Mouse (Mus musculus): ENCODE measurements around the gene Acot8. TPM values are rescaled to one million over a fixed set of nuclear protein-coding genes. Genes with fewer than 3 reads are reported as not detected.
A peak's percentile ranks its signal among the peaks of the same experiment; 100 is the strongest.

The Acot8 gene
- total and polyA plus RNA-seq, 3 experiments: 30.9 to 40.3 TPM; not detected in 1

DNA sequence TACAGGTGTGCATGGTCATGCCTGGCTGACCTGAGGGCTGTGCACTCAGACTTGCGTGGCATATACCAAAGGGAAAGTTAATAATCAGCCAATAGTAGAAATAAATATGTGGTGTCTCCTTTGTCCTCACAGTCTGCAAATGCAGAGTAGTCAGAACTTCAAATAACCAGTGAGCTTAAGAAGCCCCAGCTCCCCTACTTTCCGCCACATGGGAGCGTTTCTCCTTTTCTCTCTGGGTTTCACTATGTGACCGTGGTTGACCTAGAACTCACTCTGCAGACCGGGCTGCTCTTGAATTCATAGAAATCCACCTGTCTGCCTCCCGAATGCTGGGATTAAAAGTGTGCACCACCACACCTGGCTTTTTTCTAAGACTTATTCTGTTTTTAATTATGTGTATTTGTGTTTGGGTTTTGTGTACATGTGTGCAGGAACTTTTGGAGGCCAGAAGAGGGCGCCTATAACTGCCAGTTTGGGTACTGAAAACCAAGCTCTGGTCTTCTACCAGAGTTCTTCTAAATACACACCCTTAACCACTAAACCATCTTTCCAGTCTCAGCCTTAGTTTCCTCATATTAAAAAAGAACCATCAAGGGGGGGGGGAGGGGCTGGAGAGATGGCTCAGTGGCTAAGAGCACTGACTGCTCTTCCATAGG, 20.6 kb downstream of the Acot8 start:
- no peak overlapping the region for H3K27ac ChIP-seq (ENCODE audit: control insufficient read depth, low read depth, low read length)
- peak; percentile 82 for DNase-seq (ENCODE audit: low read depth, low spot score)
- TF ChIP-seq MAZ (IDR thresholded peaks at IDR 0.05; ENCODE audit: low read depth, low read length): no peak
- TF ChIP-seq RCOR1 (IDR thresholded peaks at IDR 0.05; ENCODE audit: low read depth, low read length): no peak
- no peak for TF ChIP-seq NELFE (IDR thresholded peaks at IDR 0.05; ENCODE audit: low read depth, low read length)
- no peak for TF ChIP-seq MAFK (IDR thresholded peaks at IDR 0.05; ENCODE audit: borderline replicate concordance, low read depth, low read length)
- TF ChIP-seq BHLHE40 (IDR thresholded peaks at IDR 0.05; ENCODE audit: borderline replicate concordance, low read depth, low read length): peak; percentile 21; the same call in 1 of the 2 replicates
- peak; percentile 45; the same call in 1 of the 2 replicates for TF ChIP-seq HCFC1 (IDR thresholded peaks at IDR 0.05; ENCODE audit: low read depth, low read length)
- TF ChIP-seq NRF1 (IDR thresholded peaks at IDR 0.05; ENCODE audit: insufficient read depth, low read depth, low read length, poor library complexity, severe bottlenecking): no peak
- TF ChIP-seq TBP (IDR thresholded peaks at IDR 0.05; ENCODE audit: low read depth, low read length): no peak
- no peak for TF ChIP-seq KAT2A (conservative IDR thresholded peaks at IDR 0.05; ENCODE audit: low read depth, low read length)
- TF ChIP-seq ETS1 (IDR thresholded peaks at IDR 0.05; ENCODE audit: low read depth, low read length): 0 out of 2 replicates have a peak, but pooled peaks have one; percentile 6
- peak; percentile 44; the same call in 1 of the 2 replicates for TF ChIP-seq JUND (IDR thresholded peaks at IDR 0.05; ENCODE audit: low read depth, low read length)
- TF ChIP-seq ZMIZ1 (IDR thresholded peaks at IDR 0.05; ENCODE audit: low read depth, low read length): no peak
- no peak for TF ChIP-seq EP300 (IDR thresholded peaks at IDR 0.05; ENCODE audit: low read depth in 1 of 2, low read length in 2 of 2)
- no peak for TF ChIP-seq POLR2AphosphoS2 (IDR thresholded peaks at IDR 0.05; ENCODE audit: low read length)
- no peak for TF ChIP-seq E2F4 (IDR thresholded peaks at IDR 0.05; ENCODE audit: borderline replicate concordance, low read depth, low read length)
- TF ChIP-seq CHD1 (IDR thresholded peaks at IDR 0.05; ENCODE audit: low read depth, low read length): no peak
- no peak for TF ChIP-seq USF2 (IDR thresholded peaks at IDR 0.05; ENCODE audit: borderline replicate concordance in 1 of 2, insufficient read depth in 1 of 2, low read depth in 1 of 2, low read length in 2 of 2)
- no peak for TF ChIP-seq TCF12 (IDR thresholded peaks at IDR 0.05; ENCODE audit: low read depth, low read length)
- TF ChIP-seq MYC (IDR thresholded peaks at IDR 0.05; ENCODE audit: low read depth, low read length): peak; percentile 51; the same call in 1 of the 2 replicates
- TF ChIP-seq RAD21 (IDR thresholded peaks at IDR 0.05; ENCODE audit: low read depth, low read length): peak; percentile 53
- no peak for TF ChIP-seq MEF2A (IDR thresholded peaks at IDR 0.05; ENCODE audit: extremely low read depth, insufficient replicate concordance, low read depth, low read length, poor library complexity, severe bottlenecking)
- TF ChIP-seq MXI1 (IDR thresholded peaks at IDR 0.05; ENCODE audit: low read depth, low read length): 0 out of 2 replicates have a peak, but pooled peaks have one; percentile 31
- no peak for TF ChIP-seq UBTF (IDR thresholded peaks at IDR 0.05; ENCODE audit: borderline replicate concordance, insufficient read depth, low read depth, low read length)
- TF ChIP-seq SMC3 (IDR thresholded peaks at IDR 0.05; ENCODE audit: low read depth, low read length): peak; percentile 59
- TF ChIP-seq ZNF384 (IDR thresholded peaks at IDR 0.05; ENCODE audit: low read depth, low read length): no peak
- TF ChIP-seq CTCF (IDR thresholded peaks at IDR 0.05 in 2 of 3, conservative IDR thresholded peaks at IDR 0.05 in 1 of 3; ENCODE audit: control insufficient read depth in 1 of 3, insufficient read depth in 1 of 3, low read depth in 2 of 3, low read length in 3 of 3, poor library complexity in 1 of 3, severe bottlenecking in 1 of 3): peak; percentile 45 to 71 (median 55)
- TF ChIP-seq POLR2AphosphoS5 (IDR thresholded peaks at IDR 0.05; ENCODE audit: borderline replicate concordance, low read depth, low read length): no peak
- TF ChIP-seq POLR2A (IDR thresholded peaks at IDR 0.05; ENCODE audit: control insufficient read depth in 1 of 2, insufficient read depth in 1 of 2, low read depth in 1 of 2, low read length in 2 of 2, poor library complexity in 1 of 2): no peak
- no peak for TF ChIP-seq GABPA (IDR thresholded peaks at IDR 0.05; ENCODE audit: low read depth, low read length)
- no peak for TF ChIP-seq GATA1 (IDR thresholded peaks at IDR 0.05; ENCODE audit: low read depth, low read length)
- no peak for TF ChIP-seq MAX (IDR thresholded peaks at IDR 0.05; ENCODE audit: low read length)
- no peak for TF ChIP-seq ZKSCAN1 (IDR thresholded peaks at IDR 0.05; ENCODE audit: low read depth, low read length)
- TF ChIP-seq USF1 (IDR thresholded peaks at IDR 0.05; ENCODE audit: low read depth, low read length): no peak
- no peak for TF ChIP-seq ELF1 (IDR thresholded peaks at IDR 0.05; ENCODE audit: low read depth, low read length)
- TF ChIP-seq CHD2 (IDR thresholded peaks at IDR 0.05; ENCODE audit: low read length): no peak
- no peak for TF ChIP-seq MYB (IDR thresholded peaks at IDR 0.05; ENCODE audit: low read depth, low read length)

More for the DNA sequence above, 20.6 kb downstream of the Acot8 start:
- H3K4me1 ChIP-seq (ENCODE audit: control insufficient read depth in 1 of 2, insufficient read depth in 2 of 2, low read length in 2 of 2): peaks cover 3 to 9% of the 10 kb centered on the region in 2 experiments; a peak in 3 of 4 replicates
- H3K9ac ChIP-seq (ENCODE audit: control insufficient read depth, low read depth, low read length, poor library complexity, severe bottlenecking): no peak overlapping the region
- H3K36me3 ChIP-seq (ENCODE audit: control insufficient read depth in 1 of 2, insufficient read depth in 2 of 2, low read length in 2 of 2): peaks cover 0 to 5% of the 10 kb centered on the region in 2 experiments; a peak in 1 of 4 replicates
- H3K4me3 ChIP-seq (ENCODE audit: control insufficient read depth in 1 of 2, insufficient read depth in 1 of 2, low read depth in 2 of 2, low read length in 2 of 2): no peak overlapping the region
- H3K27me3 ChIP-seq (ENCODE audit: control insufficient read depth in 1 of 2, insufficient read depth in 2 of 2, low read length in 2 of 2): no peaks in the 10 kb centered on the region
- no peaks in the 10 kb centered on the region; the same call in 1 of the 2 replicates for H3K79me2 ChIP-seq (ENCODE audit: control insufficient read depth, insufficient read depth, low read length, poor library complexity)
- no peaks in the 10 kb centered on the region for H3K9me3 ChIP-seq (replicated peaks; ENCODE audit: insufficient read depth, low read length)

Data from MEL (cell line).